Mouse (Mus musculus): ENCODE measurements around the gene Ttc33. TPM values are rescaled to one million over a fixed set of nuclear protein-coding genes. Genes with fewer than 3 reads are reported as not detected.

Ttc33 gene
- total and polyA plus RNA-seq, 2 experiments from 2014 or later = 35.9 to 51.0 TPM

DNA sequence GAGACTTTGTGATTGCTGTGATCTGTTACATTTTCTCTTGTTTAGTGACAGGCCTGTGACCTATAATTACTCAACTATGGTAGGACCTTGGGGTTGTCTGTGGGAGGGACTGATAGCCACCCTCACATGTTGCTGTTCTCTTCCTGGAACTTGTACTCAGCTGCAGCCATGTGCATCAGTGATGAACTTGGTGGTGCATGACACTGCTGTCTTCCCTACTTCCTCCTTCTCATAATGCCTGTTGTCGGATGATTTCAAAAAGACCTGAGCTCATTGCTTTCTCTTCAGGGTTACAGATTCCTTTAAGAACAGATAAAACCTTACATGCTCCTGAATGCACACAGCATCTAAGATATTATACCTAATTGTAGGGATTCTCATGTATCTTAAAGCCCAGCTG is 2.7 kb downstream of the Ttc33 start:
- whole genome bisulfite sequencing = 94% methylated on average over 1 of the region's 1 CpGs
- H3K9me3 ChIP-seq (ENCODE audit: low read length) = no peaks in the 10 kb centered on the region
- H3K27ac ChIP-seq (ENCODE audit: low read depth, low read length) = no peak overlapping the region
- H3K27me3 ChIP-seq (ENCODE audit: insufficient read depth, low read length) = no peaks in the 10 kb centered on the region
- TF ChIP-seq CTCF (IDR thresholded peaks at IDR 0.05) = no peak
- H3K4me1 ChIP-seq (ENCODE audit: insufficient read depth, low read length) = 0 out of 2 replicates have a peak, but pooled peaks cover 4% of the 10 kb centered on the region
- ATAC-seq (ENCODE audit: low FRiP score) = no peak
- no peak for DNase-seq (ENCODE audit: low spot score)
- H3K4me2 ChIP-seq (ENCODE audit: low read depth, low read length, poor library complexity, severe bottlenecking) = no peak overlapping the region
- no peak overlapping the region for H3K4me3 ChIP-seq (ENCODE audit: low read depth, low read length)
- H3K9ac ChIP-seq (replicated peaks; ENCODE audit: low read length, poor library complexity, severe bottlenecking) = no peak overlapping the region
- peaks cover 14% of the 10 kb centered on the region for H3K36me3 ChIP-seq (ENCODE audit: insufficient read depth, low read length)

GRCm38 (mm10) chr15:5189504-5190093 is 4.3 kb downstream of the Ttc33 start:
- no peak overlapping the region for H3K4me2 ChIP-seq (ENCODE audit: low read depth, low read length, poor library complexity, severe bottlenecking)
- H3K27ac ChIP-seq (ENCODE audit: low read depth, low read length) = no peak overlapping the region
- H3K27me3 ChIP-seq (ENCODE audit: insufficient read depth, low read length) = no peaks in the 10 kb centered on the region
- DNase-seq (ENCODE audit: low spot score) (no peak), ATAC-seq (ENCODE audit: low FRiP score) (no peak)
- peak; percentile 57 for TF ChIP-seq CTCF (IDR thresholded peaks at IDR 0.05)
- no peak overlapping the region for H3K9ac ChIP-seq (replicated peaks; ENCODE audit: low read length, poor library complexity, severe bottlenecking)
- no peaks in the 10 kb centered on the region for H3K9me3 ChIP-seq (ENCODE audit: low read length)
- H3K4me3 ChIP-seq (ENCODE audit: low read depth, low read length) = no peak overlapping the region
- 0 out of 2 replicates have a peak, but pooled peaks cover 3% of the 10 kb centered on the region for H3K4me1 ChIP-seq (ENCODE audit: insufficient read depth, low read length)
- WGBS = 68% methylated on average over 10 of the region's 10 CpGs
- H3K36me3 ChIP-seq (ENCODE audit: insufficient read depth, low read length) = peaks cover 14% of the 10 kb centered on the region

DNA sequence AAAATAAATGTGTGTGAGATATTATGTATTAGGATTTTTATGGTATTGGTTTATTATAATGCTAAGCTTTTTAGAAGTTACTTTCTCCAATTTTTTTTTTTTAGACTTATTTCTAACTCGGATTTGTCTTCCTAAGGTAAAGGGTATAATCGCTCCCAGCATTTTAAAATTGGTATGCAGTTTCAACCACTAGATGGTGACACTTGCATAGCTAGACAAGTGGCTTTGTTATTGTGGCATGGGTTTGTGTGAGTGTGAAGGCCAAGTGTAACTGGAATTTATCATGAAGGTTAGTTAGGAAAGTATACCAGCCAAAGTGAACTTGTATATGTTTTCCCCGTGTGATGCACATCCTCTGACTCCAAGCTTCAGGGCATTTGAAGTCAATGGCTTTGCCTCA is 8.5 kb downstream of the Ttc33 start:
- DNase-seq (ENCODE audit: low spot score) (peak; percentile 43), ATAC-seq (ENCODE audit: low FRiP score) (no peak)
- Histone ChIP-seq H3K27ac (ENCODE audit: low read depth, low read length) (no peak overlapping the region), H3K27me3 (ENCODE audit: insufficient read depth, low read length) (no peaks in the 10 kb centered on the region), H3K9ac (replicated peaks; ENCODE audit: low read length, poor library complexity, severe bottlenecking) (no peak overlapping the region), H3K4me3 (ENCODE audit: low read depth, low read length) (no peak overlapping the region), H3K4me1 (ENCODE audit: insufficient read depth, low read length) (no peaks in the 10 kb centered on the region), H3K9me3 (ENCODE audit: low read length) (no peaks in the 10 kb centered on the region), H3K36me3 (ENCODE audit: insufficient read depth, low read length) (peaks cover 16% of the 10 kb centered on the region), H3K4me2 (ENCODE audit: low read depth, low read length, poor library complexity, severe bottlenecking) (no peak overlapping the region)
- peak; percentile 81 for TF ChIP-seq CTCF (IDR thresholded peaks at IDR 0.05)
- 79% methylated on average over 3 of the region's 3 CpGs for WGBS

- no peak for TF ChIP-seq CTCF (IDR thresholded peaks at IDR 0.05)
- no peak overlapping the region for H3K4me2 ChIP-seq (ENCODE audit: low read depth, low read length, poor library complexity, severe bottlenecking)
- ATAC-seq (ENCODE audit: low FRiP score) = no peak
- DNase-seq (ENCODE audit: low spot score) = no peak
- no peaks in the 10 kb centered on the region for H3K9me3 ChIP-seq (ENCODE audit: low read length)
- H3K4me3 ChIP-seq (ENCODE audit: low read depth, low read length) = no peak overlapping the region
- H3K36me3 ChIP-seq (ENCODE audit: insufficient read depth, low read length) = peaks cover 16% of the 10 kb centered on the region
- WGBS = 92% methylated on average over 6 of the region's 6 CpGs
- no peak overlapping the region for H3K27ac ChIP-seq (ENCODE audit: low read depth, low read length)
- H3K27me3 ChIP-seq (ENCODE audit: insufficient read depth, low read length) = no peaks in the 10 kb centered on the region
- H3K4me1 ChIP-seq (ENCODE audit: insufficient read depth, low read length) = no peaks in the 10 kb centered on the region
- H3K9ac ChIP-seq (replicated peaks; ENCODE audit: low read length, poor library complexity, severe bottlenecking) = no peak overlapping the region
These were observed 9.1 kb downstream of the Ttc33 start for GRCm38 (mm10) chr15:5194446-5194845.

GRCm38 (mm10) chr15:5194931-5195330 is 9.6 kb downstream of the Ttc33 start:
- ATAC-seq (ENCODE audit: low FRiP score) (no peak), DNase-seq (ENCODE audit: low spot score) (no peak)
- Histone ChIP-seq H3K4me2 (ENCODE audit: low read depth, low read length, poor library complexity, severe bottlenecking) (no peak overlapping the region), H3K9me3 (ENCODE audit: low read length) (no peaks in the 10 kb centered on the region), H3K4me1 (ENCODE audit: insufficient read depth, low read length) (no peaks in the 10 kb centered on the region), H3K9ac (replicated peaks; ENCODE audit: low read length, poor library complexity, severe bottlenecking) (no peak overlapping the region), H3K36me3 (ENCODE audit: insufficient read depth, low read length) (peaks cover 14% of the 10 kb centered on the region), H3K27me3 (ENCODE audit: insufficient read depth, low read length) (no peaks in the 10 kb centered on the region), H3K27ac (ENCODE audit: low read depth, low read length) (no peak overlapping the region), H3K4me3 (ENCODE audit: low read depth, low read length) (no peak overlapping the region)
- 88% methylated on average over 9 of the region's 9 CpGs for WGBS
- no peak for TF ChIP-seq CTCF (IDR thresholded peaks at IDR 0.05)

DNA sequence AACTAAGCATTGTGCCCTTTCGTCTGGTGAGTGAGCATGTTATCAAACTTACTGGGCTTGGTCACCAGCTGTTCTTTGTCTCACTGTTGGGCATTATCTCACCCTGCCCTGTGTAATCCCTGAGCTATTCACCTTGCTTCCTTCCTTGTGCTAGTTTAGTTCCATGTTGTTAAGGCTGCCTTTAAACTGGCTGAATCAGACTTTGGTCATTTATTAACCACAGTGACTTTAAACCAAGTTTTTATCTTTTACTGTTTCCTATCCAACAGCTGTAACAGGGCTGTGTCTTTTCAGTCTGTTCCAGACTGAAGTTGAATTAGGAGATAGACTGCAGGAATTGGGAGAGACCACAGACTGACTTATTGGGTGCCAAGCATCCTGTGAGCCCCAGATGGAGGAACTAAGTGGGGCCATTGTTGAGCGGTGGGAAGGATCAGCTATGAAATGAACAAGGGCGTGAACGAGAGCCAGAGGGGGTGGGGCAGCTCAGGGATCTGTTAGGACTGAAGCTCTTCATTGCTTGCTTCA is 10.7 kb downstream of the Ttc33 start:
- DNase-seq (ENCODE audit: low spot score) (no peak), ATAC-seq (ENCODE audit: low FRiP score) (no peak)
- TF ChIP-seq CTCF (IDR thresholded peaks at IDR 0.05) = no peak
- no peaks in the 10 kb centered on the region for H3K27me3 ChIP-seq (ENCODE audit: insufficient read depth, low read length)
- 67% methylated on average over 4 of the region's 4 CpGs for WGBS
- H3K4me2 ChIP-seq (ENCODE audit: low read depth, low read length, poor library complexity, severe bottlenecking) = no peak overlapping the region
- no peak overlapping the region for H3K9ac ChIP-seq (replicated peaks; ENCODE audit: low read length, poor library complexity, severe bottlenecking)
- H3K27ac ChIP-seq (ENCODE audit: low read depth, low read length) = no peak overlapping the region
- H3K4me1 ChIP-seq (ENCODE audit: insufficient read depth, low read length) = no peaks in the 10 kb centered on the region
- no peaks in the 10 kb centered on the region for H3K9me3 ChIP-seq (ENCODE audit: low read length)
- H3K36me3 ChIP-seq (ENCODE audit: insufficient read depth, low read length) = peaks cover 7% of the 10 kb centered on the region; the same call in 1 of the 2 replicates
- no peak overlapping the region for H3K4me3 ChIP-seq (ENCODE audit: low read depth, low read length)

Data from midbrain, postnatal 0 days (tissue).